Mouse (Mus musculus): ENCODE data around the gene Elf2. TPM values are rescaled to one million over a fixed set of nuclear protein-coding genes. Genes with fewer than 3 reads are reported as not detected.

The Elf2 gene
- total and polyA plus RNA-seq, 3 experiments, result 38.0 to 53.3 (median 46.5) TPM

GRCm38 (mm10) chr3:51333234-51333889 lies 7.1 kb downstream of the Elf2 start:
- Histone ChIP-seq H3K27ac (ENCODE audit: control insufficient read depth, low read depth, low read length) (peak overlapping the region; percentile 87), H3K79me2 (ENCODE audit: control insufficient read depth, insufficient read depth, low read length, poor library complexity) (peaks cover 78% of the 10 kb centered on the region), H3K27me3 (ENCODE audit: control insufficient read depth in 1 of 2, insufficient read depth in 2 of 2, low read length in 2 of 2) (no peaks in the 10 kb centered on the region), H3K4me3 (ENCODE audit: control insufficient read depth in 1 of 2, insufficient read depth in 1 of 2, low read depth in 2 of 2, low read length in 2 of 2) (peak overlapping the region; percentile 61 to 89), H3K9me3 (replicated peaks; ENCODE audit: insufficient read depth, low read length) (no peaks in the 10 kb centered on the region), H3K9ac (ENCODE audit: control insufficient read depth, low read depth, low read length, poor library complexity, severe bottlenecking) (peak overlapping the region; percentile 79), H3K4me1 (ENCODE audit: control insufficient read depth in 1 of 2, insufficient read depth in 2 of 2, low read length in 2 of 2) (peaks cover 25 to 31% of the 10 kb centered on the region in 2 experiments), H3K36me3 (ENCODE audit: control insufficient read depth in 1 of 2, insufficient read depth in 2 of 2, low read length in 2 of 2) (peaks cover 0 to 37% of the 10 kb centered on the region in 2 experiments; a peak in 2 of 4 replicates)
- peak; percentile 90 for DNase-seq (ENCODE audit: low read depth, low spot score)
- TF ChIP-seq ELF1 (IDR thresholded peaks at IDR 0.05; ENCODE audit: low read depth, low read length), result peak; percentile 64; the same call in 1 of the 2 replicates
- TF ChIP-seq MAZ (IDR thresholded peaks at IDR 0.05; ENCODE audit: low read depth, low read length), result 0 out of 2 replicates have a peak, but pooled peaks have one; percentile 27
- TF ChIP-seq NRF1 (IDR thresholded peaks at IDR 0.05; ENCODE audit: insufficient read depth, low read depth, low read length, poor library complexity, severe bottlenecking), result no peak
- TF ChIP-seq CHD2 (IDR thresholded peaks at IDR 0.05; ENCODE audit: low read length), result no peak
- TF ChIP-seq MYC (IDR thresholded peaks at IDR 0.05; ENCODE audit: low read depth, low read length), result peak; percentile 85; the same call in 1 of the 2 replicates
- TF ChIP-seq USF2 (IDR thresholded peaks at IDR 0.05; ENCODE audit: borderline replicate concordance in 1 of 2, insufficient read depth in 1 of 2, low read depth in 1 of 2, low read length in 2 of 2), result peak in 1 of 2 experiments; percentile 79; a peak in 2 of 4 replicates
- no peak for TF ChIP-seq MEF2A (IDR thresholded peaks at IDR 0.05; ENCODE audit: extremely low read depth, insufficient replicate concordance, low read depth, low read length, poor library complexity, severe bottlenecking)
- TF ChIP-seq ETS1 (IDR thresholded peaks at IDR 0.05; ENCODE audit: low read depth, low read length), result peak; percentile 99
- peak in 1 of 2 experiments; percentile 38; a peak in 1 of 4 replicates for TF ChIP-seq POLR2A (IDR thresholded peaks at IDR 0.05; ENCODE audit: control insufficient read depth in 1 of 2, insufficient read depth in 1 of 2, low read depth in 1 of 2, low read length in 2 of 2, poor library complexity in 1 of 2)
- no peak for TF ChIP-seq JUND (IDR thresholded peaks at IDR 0.05; ENCODE audit: low read depth, low read length)
- TF ChIP-seq USF1 (IDR thresholded peaks at IDR 0.05; ENCODE audit: low read depth, low read length), result peak; percentile 93
- TF ChIP-seq ZNF384 (IDR thresholded peaks at IDR 0.05; ENCODE audit: low read depth, low read length), result no peak
- no peak for TF ChIP-seq CTCF (IDR thresholded peaks at IDR 0.05 in 2 of 3, conservative IDR thresholded peaks at IDR 0.05 in 1 of 3; ENCODE audit: control insufficient read depth in 1 of 3, insufficient read depth in 1 of 3, low read depth in 2 of 3, low read length in 3 of 3, poor library complexity in 1 of 3, severe bottlenecking in 1 of 3)
- peak; percentile 80 for TF ChIP-seq TBP (IDR thresholded peaks at IDR 0.05; ENCODE audit: low read depth, low read length)
- no peak for TF ChIP-seq GATA1 (IDR thresholded peaks at IDR 0.05; ENCODE audit: low read depth, low read length)
- 0 out of 2 replicates have a peak, but pooled peaks have one; percentile 16 for TF ChIP-seq MYB (IDR thresholded peaks at IDR 0.05; ENCODE audit: low read depth, low read length)
- peak; percentile 97 for TF ChIP-seq MXI1 (IDR thresholded peaks at IDR 0.05; ENCODE audit: low read depth, low read length)
- no peak for TF ChIP-seq E2F4 (IDR thresholded peaks at IDR 0.05; ENCODE audit: borderline replicate concordance, low read depth, low read length)
- no peak for TF ChIP-seq POLR2AphosphoS2 (IDR thresholded peaks at IDR 0.05; ENCODE audit: low read length)
- TF ChIP-seq NELFE (IDR thresholded peaks at IDR 0.05; ENCODE audit: low read depth, low read length), result peak; percentile 48; the same call in 1 of the 2 replicates
- peak; percentile 29; the same call in 1 of the 2 replicates for TF ChIP-seq TCF12 (IDR thresholded peaks at IDR 0.05; ENCODE audit: low read depth, low read length)
- TF ChIP-seq HCFC1 (IDR thresholded peaks at IDR 0.05; ENCODE audit: low read depth, low read length), result peak; percentile 48
- 0 out of 2 replicates have a peak, but pooled peaks have one; percentile 33 for TF ChIP-seq UBTF (IDR thresholded peaks at IDR 0.05; ENCODE audit: borderline replicate concordance, insufficient read depth, low read depth, low read length)
- TF ChIP-seq KAT2A (conservative IDR thresholded peaks at IDR 0.05; ENCODE audit: low read depth, low read length), result 0 out of 2 replicates have a peak, but pooled peaks have one; percentile 30
- TF ChIP-seq SMC3 (IDR thresholded peaks at IDR 0.05; ENCODE audit: low read depth, low read length), result no peak
- no peak for TF ChIP-seq POLR2AphosphoS5 (IDR thresholded peaks at IDR 0.05; ENCODE audit: borderline replicate concordance, low read depth, low read length)
- TF ChIP-seq TAL1 (IDR thresholded peaks at IDR 0.05; ENCODE audit: low read length), result no peak
- TF ChIP-seq ZKSCAN1 (IDR thresholded peaks at IDR 0.05; ENCODE audit: low read depth, low read length), result no peak
- no peak for TF ChIP-seq GABPA (IDR thresholded peaks at IDR 0.05; ENCODE audit: low read depth, low read length)
- TF ChIP-seq RCOR1 (IDR thresholded peaks at IDR 0.05; ENCODE audit: low read depth, low read length), result peak; percentile 41; the same call in 1 of the 2 replicates
- TF ChIP-seq BHLHE40 (IDR thresholded peaks at IDR 0.05; ENCODE audit: borderline replicate concordance, low read depth, low read length), result peak; percentile 98
- TF ChIP-seq SIN3A (IDR thresholded peaks at IDR 0.05; ENCODE audit: low read length), result peak; percentile 97
- no peak for TF ChIP-seq ZMIZ1 (IDR thresholded peaks at IDR 0.05; ENCODE audit: low read depth, low read length)
- TF ChIP-seq RAD21 (IDR thresholded peaks at IDR 0.05; ENCODE audit: low read depth, low read length), result no peak
- peak; percentile 28 to 61; a peak in 1 of 4 replicates for TF ChIP-seq EP300 (IDR thresholded peaks at IDR 0.05; ENCODE audit: low read depth in 1 of 2, low read length in 2 of 2)
